Mouse (Mus musculus): ENCODE results near the gene Copb1. TPM values are rescaled to one million over a fixed set of nuclear protein-coding genes. Genes with fewer than 3 reads are reported as not detected.

The Copb1 gene
- 41.6 and 44.0 TPM in 2 replicates for polyA plus RNA-seq (2021; fragmentation: Nextera tagmentation)
- long read RNA-seq, experiment 1, transcript Copb1-201 (22 exons, 3,346 nt) = major isoform, 31 of 140 reads
- long read RNA-seq, experiment 1, partial matches to known transcripts = 103 of 140 reads
- long read RNA-seq, experiment 1, other reads (novel, unspliced or antisense) = 6 of 140 reads
- long read RNA-seq, experiment 2, transcript Copb1-201 (22 exons, 3,346 nt) = major isoform, 243 of 339 reads
- long read RNA-seq, experiment 2, partial matches to known transcripts = 81 of 339 reads
- long read RNA-seq, experiment 2, other reads (novel, unspliced or antisense) = 15 of 339 reads

DNA sequence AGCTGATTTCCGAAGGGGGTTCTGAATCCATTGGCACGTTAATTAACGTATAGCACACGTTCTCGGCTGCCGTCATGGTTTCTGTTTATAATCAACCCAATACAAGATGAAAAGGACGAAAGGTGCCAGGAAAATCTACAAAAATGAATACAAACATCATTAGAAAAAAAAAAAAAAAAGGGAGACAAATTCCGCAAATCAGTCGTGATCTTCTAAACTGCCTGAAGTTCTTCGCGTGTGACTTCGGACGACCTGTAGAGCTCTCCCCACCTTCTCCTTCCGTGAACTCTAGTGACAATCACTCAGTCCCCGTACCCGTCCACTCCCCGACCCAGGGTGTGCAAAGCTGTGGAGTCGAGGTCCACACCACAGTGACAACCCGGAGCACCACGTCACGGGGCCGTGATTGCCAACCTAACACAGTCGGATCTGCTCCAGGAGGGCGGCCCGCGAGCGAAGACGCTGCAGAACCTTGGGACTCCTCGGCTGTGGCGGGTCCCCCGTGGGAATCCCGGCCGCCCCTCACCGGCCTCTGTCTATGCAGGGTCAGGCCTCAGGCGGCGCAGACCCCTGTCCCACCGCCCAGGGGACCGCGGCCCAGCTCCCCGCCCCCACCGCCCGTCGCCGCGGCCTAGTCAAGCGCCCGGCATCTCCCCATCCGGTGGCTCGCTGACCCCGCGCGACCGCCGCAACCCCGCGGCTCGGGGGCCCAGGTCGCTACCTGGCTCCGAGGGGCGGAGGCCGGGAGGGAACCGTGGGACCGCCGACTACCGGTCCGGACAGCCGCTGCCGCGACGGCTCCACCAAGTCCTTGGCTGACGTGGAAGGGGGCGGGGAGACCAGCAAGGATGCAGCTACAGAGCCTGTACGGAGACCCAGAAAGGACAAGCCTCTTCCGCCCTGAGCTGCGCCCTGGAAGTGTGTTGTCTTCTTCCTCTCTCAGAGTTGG is at the start of gene Copb1:
Gene Copb1 (minus strand): TSS at position 827 of the 949 bp plus-strand sequence.

DNA sequence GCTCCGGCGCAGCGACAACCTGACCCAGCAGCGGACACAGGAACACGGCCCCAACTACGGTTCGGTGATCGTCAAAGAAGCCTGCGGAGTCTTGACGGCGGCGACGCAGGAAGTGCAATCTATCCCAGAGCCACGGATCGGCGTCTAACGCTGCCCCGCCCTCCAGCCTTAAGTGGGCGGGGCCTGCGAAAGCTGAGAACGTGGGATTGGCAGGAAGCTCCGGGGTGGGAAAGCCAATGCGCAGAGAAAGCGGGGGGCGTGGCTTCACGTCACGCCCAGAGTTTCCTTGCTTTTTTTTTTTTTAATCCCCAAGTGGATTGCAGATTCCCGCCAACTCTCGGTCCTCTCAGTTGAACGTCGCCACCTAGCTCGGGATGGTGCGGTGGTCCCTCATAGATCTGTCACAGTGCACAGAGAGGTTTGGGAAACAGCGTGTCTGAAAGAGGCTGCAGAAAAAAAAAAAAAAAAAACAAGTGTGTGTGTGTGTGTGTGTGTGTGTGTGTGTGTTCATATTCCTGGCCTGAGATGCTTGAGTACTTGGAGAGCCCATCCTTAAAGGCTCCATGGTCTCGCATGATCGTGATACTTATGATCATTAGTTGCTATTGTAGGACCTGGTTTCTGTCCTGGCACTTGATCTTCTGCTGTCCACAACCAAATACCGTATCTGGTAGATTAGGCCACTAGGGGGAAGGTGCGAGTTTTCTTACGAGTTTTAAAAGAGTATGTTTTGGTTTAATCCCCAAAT is 21.7 kb upstream of the Copb1 start, which contains the start of gene Psma1:
Gene Psma1 (minus strand): TSS at position 114 of the 748 bp plus-strand sequence.

Other genes starting within 250 kb of the Copb1 start
- 2.6 and 3.0 TPM in 2 replicates for gene Rras2, start 136.9 kb downstream of the Copb1 start, polyA plus RNA-seq (2021; fragmentation: Nextera tagmentation)
- gene Psma1, start 21.4 kb upstream of the Copb1 start, polyA plus RNA-seq (2021; fragmentation: Nextera tagmentation) = 201 and 218 TPM in 2 replicates
- gene Pde3b, start 160.6 kb upstream of the Copb1 start, polyA plus RNA-seq (2021; fragmentation: Nextera tagmentation) = 1.2 TPM in 2 replicates